Mouse (Mus musculus): ENCODE data around the gene Sdccag8.

DNA sequence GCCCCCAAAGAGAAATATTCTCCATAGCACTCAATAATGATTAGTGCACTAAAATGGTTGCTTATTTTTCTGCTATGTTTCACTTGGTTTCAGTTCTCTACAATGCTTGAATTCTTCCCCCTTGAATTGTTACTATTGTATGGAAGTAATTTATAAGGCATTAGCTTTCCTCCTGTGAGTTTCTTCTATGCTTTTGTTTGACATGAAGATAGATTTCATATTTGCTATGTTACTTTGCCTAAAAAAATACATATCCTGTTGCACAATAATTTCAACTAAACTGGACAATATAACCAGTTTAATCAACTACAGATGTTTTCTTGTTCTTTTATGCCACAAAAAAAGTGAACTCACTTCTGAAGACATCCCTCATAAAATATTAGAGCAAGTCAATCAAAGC lies 4.3 kb upstream of the Sdccag8 start:
- TF ChIP-seq CTCF (IDR thresholded peaks at IDR 0.05; ENCODE audit: low read depth) (no peak), EP300 (optimal IDR thresholded peaks at IDR 0.05) (no peak)

All from stomach, postnatal 0 days (tissue).